Mouse (Mus musculus): ENCODE data around the gene Zfp966. TPM values are rescaled to one million over a fixed set of nuclear protein-coding genes. Genes with fewer than 3 reads are reported as not detected.
"Not testable (repeated sequence)": the region's sequence is repeated elsewhere in the genome, so short reads cannot be mapped to it uniquely, and the experiment has no call there.

The Zfp966 gene
- 14.2 and 15.0 TPM in 2 replicates for total RNA-seq (2014; fragmentation: Nextera tagmentation)
- 5.9 and 21.7 TPM in 2 replicates for total RNA-seq (2017)

DNA sequence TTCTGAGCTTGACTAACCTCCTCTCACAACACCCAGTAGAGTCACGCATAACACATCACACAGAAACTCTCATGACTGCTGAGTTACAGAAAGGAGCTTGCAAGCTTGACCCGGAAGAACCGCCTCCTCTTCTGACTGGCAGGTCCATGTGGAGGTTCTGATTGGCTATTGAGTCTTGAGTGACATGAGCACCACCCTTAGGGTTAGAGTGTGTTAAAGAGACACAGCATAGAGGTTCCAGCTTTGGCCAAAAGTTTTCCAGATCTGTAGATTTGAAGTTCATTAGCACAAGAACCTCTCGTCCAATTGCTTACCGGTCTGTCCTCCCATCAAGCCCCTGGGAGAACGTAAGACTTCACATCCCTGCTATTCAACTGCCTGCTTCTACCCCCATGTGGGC is at the start of gene Zfp966:
Gene Zfp966, minus strand, starts transcription at position 101 of the 400 bp plus-strand sequence.
- not testable (repeated sequence) for ATAC-seq (replicated peaks; ENCODE audit: low FRiP score, low TSS enrichment, poor library complexity, severe bottlenecking)

DNA sequence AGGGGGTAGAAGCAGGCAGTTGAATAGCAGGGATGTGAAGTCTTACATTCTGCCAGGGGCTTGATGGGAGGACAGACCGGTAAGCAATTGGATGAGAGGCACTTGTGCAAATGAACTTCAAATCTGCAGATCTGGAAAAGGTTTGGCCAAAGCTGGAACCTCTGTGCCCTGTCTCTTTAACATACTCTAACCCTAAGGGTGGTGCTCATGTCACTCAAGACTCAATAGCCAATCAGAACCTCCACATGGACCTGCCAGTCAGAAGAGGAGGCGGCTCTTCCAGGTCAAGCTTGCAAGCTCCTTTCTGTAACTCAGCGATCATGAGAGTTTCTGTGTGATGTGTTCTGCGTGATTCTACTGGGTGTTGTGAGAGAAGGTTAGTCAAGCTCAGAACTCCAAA is 34.1 kb upstream of the Zfp966 start, which contains the start of gene Gm2026:
Gene Gm2026, plus strand, starts transcription at position 301 of the 400 bp plus-strand sequence.
- not testable (repeated sequence) for ATAC-seq (replicated peaks; ENCODE audit: low FRiP score, low TSS enrichment, poor library complexity, severe bottlenecking)

DNA sequence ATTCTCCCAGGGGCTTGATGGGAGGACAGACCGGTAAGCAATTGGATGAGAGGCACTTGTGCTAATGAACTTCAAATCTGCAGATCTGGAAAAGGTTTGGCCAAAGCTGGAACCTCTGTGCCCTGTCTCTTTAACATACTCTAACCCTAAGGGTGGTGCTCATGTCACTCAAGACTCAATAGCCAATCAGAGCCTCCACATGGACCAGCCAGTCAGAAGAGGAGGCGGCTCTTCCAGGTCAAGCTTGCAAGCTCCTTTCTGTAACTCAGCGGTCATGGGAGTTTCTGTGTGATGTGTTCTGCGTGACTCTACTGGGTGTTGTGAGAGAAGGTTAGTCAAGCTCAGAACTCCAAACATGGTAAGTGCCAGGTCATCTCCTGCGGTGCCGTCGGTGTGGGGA is 61.9 kb downstream of the Zfp966 start, which contains the start of gene Gm6710:
Gene Gm6710, plus strand, starts transcription at position 196 of the 400 bp plus-strand sequence.
- 0 out of 2 replicates have a peak, but pooled peaks have one; percentile 70 for ATAC-seq (replicated peaks; ENCODE audit: low FRiP score, low TSS enrichment, poor library complexity, severe bottlenecking)

Other genes starting within 250 kb of the Zfp966 start
- 4.9 TPM in 1 of 2 replicates, not detected in the other for gene Zfp969, start 227.5 kb downstream of the Zfp966 start, total RNA-seq (2014; fragmentation: Nextera tagmentation)
- gene Zfp969, start 227.5 kb downstream of the Zfp966 start, total RNA-seq (2017) = not detected in 2 replicates
- gene Gm2007, start 189.6 kb downstream of the Zfp966 start, total RNA-seq (2014; fragmentation: Nextera tagmentation) = not detected in 2 replicates
- not detected in 2 replicates for gene Gm2007, start 189.6 kb downstream of the Zfp966 start, total RNA-seq (2017)
- 5.5 TPM in 1 of 2 replicates, not detected in the other for gene Gm14288, start 130.0 kb downstream of the Zfp966 start, total RNA-seq (2014; fragmentation: Nextera tagmentation)
- 8.1 and 12.2 TPM in 2 replicates for gene Gm14288, start 130.0 kb downstream of the Zfp966 start, total RNA-seq (2017)
- 13.6 and 13.8 TPM in 2 replicates for gene Gm6710, start 61.9 kb downstream of the Zfp966 start, total RNA-seq (2014; fragmentation: Nextera tagmentation)
- gene Gm6710, start 61.9 kb downstream of the Zfp966 start, total RNA-seq (2017) = 1.2 and 15.8 TPM in 2 replicates
- gene Gm2026, start 34.2 kb upstream of the Zfp966 start, total RNA-seq (2014; fragmentation: Nextera tagmentation) = 14.5 and 17.1 TPM in 2 replicates
- 5.7 TPM in 1 of 2 replicates, not detected in the other for gene Gm2026, start 34.2 kb upstream of the Zfp966 start, total RNA-seq (2017)
- 1.2 and 1.5 TPM in 2 replicates for gene Gm2004, start 218.7 kb upstream of the Zfp966 start, total RNA-seq (2014; fragmentation: Nextera tagmentation)
- gene Gm2004, start 218.7 kb upstream of the Zfp966 start, total RNA-seq (2017) = 34.7 TPM in 1 of 2 replicates, not detected in the other